Mouse (Mus musculus) embryonic facial prominence, embryonic 11.5 days (tissue): Measurements from ENCODE around the gene 4930415L06Rik. TPM values are rescaled to one million over a fixed set of nuclear protein-coding genes. Genes with fewer than 3 reads are reported as not detected.

Experiments used
- ATAC-seq: fragments of 200-750 bp; cut with Nextera tagmentation; replicated peaks from 2 replicates; pipeline ENCODE4 v1.8.0; 2017; ENCODE audit warnings: low read depth; ENCODE audit not compliant: insufficient number of reproducible peaks, low FRiP score, low TSS enrichment
- DNase-seq: peaks from one replicate; pipeline ENCODE4 v3.0.0-alpha.2; 2015; ENCODE audit warnings: low spot score
- H3K27ac ChIP-seq: fragments of 300-500 bp; sonication (generic); replicated peaks from 2 replicates; pipeline ENCODE4 v1.5.1; 2014; ENCODE audit warnings: mild to moderate bottlenecking, low read depth, low read length, control low read depth
- H3K27me3 ChIP-seq: fragments of 300-500 bp; sonication (generic); 2 replicates; pipeline ENCODE4 v1.6.1; 2014; ENCODE audit warnings: mild to moderate bottlenecking, low read length, moderate library complexity, mixed read lengths; ENCODE audit not compliant: control insufficient read depth, insufficient read depth
- H3K36me3 ChIP-seq: fragments of 300-500 bp; sonication (generic); replicated peaks from 2 replicates; pipeline ENCODE4 v1.6.1; 2014; ENCODE audit warnings: low read depth, mild to moderate bottlenecking, low read length, moderate library complexity, mixed read lengths; ENCODE audit not compliant: control insufficient read depth, insufficient read depth
- H3K4me1 ChIP-seq: fragments of 300-500 bp; sonication (generic); 2 replicates; pipeline ENCODE4 v1.6.1; 2014; ENCODE audit warnings: low read length, mixed read lengths; ENCODE audit not compliant: control insufficient read depth, insufficient read depth
- H3K4me2 ChIP-seq: fragments of 300-500 bp; sonication (generic); 2 replicates; pipeline ENCODE4 v1.6.1; 2014; ENCODE audit warnings: low read depth, mild to moderate bottlenecking, control low read depth, low read length, moderate library complexity
- H3K4me3 ChIP-seq: fragments of 300-500 bp; sonication (generic); 2 replicates; pipeline ENCODE4 v1.5.1; 2014; ENCODE audit warnings: low read depth, low read length, control low read depth
- H3K9ac ChIP-seq: fragments of 300-500 bp; sonication (generic); replicated peaks from 2 replicates; pipeline ENCODE4 v1.6.1; 2014; ENCODE audit warnings: mild to moderate bottlenecking, control low read depth, low read length
- H3K9me3 ChIP-seq: fragments of 300-500 bp; sonication (generic); replicated peaks from 2 replicates; pipeline ENCODE4 v1.6.1; 2016; ENCODE audit warnings: mild to moderate bottlenecking, low read length, inconsistent platforms, mixed read lengths; ENCODE audit not compliant: control insufficient read depth
- WGBS: fragments of 180-500 bp; shearing (Covaris S2); extraction: QIAGEN DNeasy Blood & Tissue Kit; methylation state at CpG from one replicate; pipeline ENCODE4 v1.1.7; 2014; 5-methylcytosine and 5-hydroxymethylcytosine counted together
- polyA plus RNA-seq: library from polyadenylated mRNA; unstranded; fragments of >200 nt; fragmentation: Nextera tagmentation; extraction: Ambion mirVana; gene quantifications from 2 replicates; pipeline ENCODE4 v1.2.1, GENCODE M21; 2014

4930415L06Rik gene
- not detected in 2 replicates for polyA plus RNA-seq

- no peaks in the 10 kb centered on the region for H3K36me3 ChIP-seq
- no peak for ATAC-seq
- H3K27me3 ChIP-seq: no peaks in the 10 kb centered on the region
- no peak within 1 kb of the TSS for H3K4me2 ChIP-seq
- H3K9ac ChIP-seq: no peak within 1 kb of the TSS
- H3K27ac ChIP-seq: no peak within 1 kb of the TSS
- no peak within 1 kb of the TSS for H3K4me3 ChIP-seq
- no peak for DNase-seq
- H3K9me3 ChIP-seq: no peaks in the 10 kb centered on the region
- 87% methylated on average over 5 of the region's 5 CpGs for WGBS
- no peaks in the 10 kb centered on the region for H3K4me1 ChIP-seq
Observed at GRCm38 (mm10) chrX:89932752-89933151, at the start of gene 4930415L06Rik. 4930415L06Rik (minus strand) TSS chrX:89932852.

- Histone ChIP-seq H3K9me3 (no peaks in the 10 kb centered on the region), H3K4me3 (no peak overlapping the region), H3K9ac (no peak overlapping the region), H3K27ac (no peak overlapping the region), H3K4me2 (no peak overlapping the region), H3K27me3 (no peaks in the 10 kb centered on the region), H3K36me3 (no peaks in the 10 kb centered on the region), H3K4me1 (no peaks in the 10 kb centered on the region)
- DNase-seq (no peak), ATAC-seq (no peak)
Observed at GRCm38 (mm10) chrX:89978621-89979020, 46.0 kb upstream of the 4930415L06Rik start.

- no peak overlapping the region for H3K9ac ChIP-seq
- H3K36me3 ChIP-seq: no peaks in the 10 kb centered on the region
- no peak for ATAC-seq
- H3K27me3 ChIP-seq: no peaks in the 10 kb centered on the region
- H3K4me3 ChIP-seq: no peak overlapping the region
- H3K27ac ChIP-seq: no peak overlapping the region
- no peak overlapping the region for H3K4me2 ChIP-seq
- 84% methylated on average over 1 of the region's 1 CpGs for WGBS
- H3K4me1 ChIP-seq: no peaks in the 10 kb centered on the region
- no peak for DNase-seq
- no peaks in the 10 kb centered on the region for H3K9me3 ChIP-seq
Observed at GRCm38 (mm10) chrX:89904871-89905270, 27.8 kb downstream of the 4930415L06Rik start.

Other genes with a start within 250 kb of the 4930415L06Rik start
- not detected in 2 replicates for gene 4932429P05Rik, start 180.6 kb downstream of the 4930415L06Rik start, polyA plus RNA-seq